Mouse (Mus musculus) hindbrain, embryonic 11.5 days (tissue): ENCODE data around the gene Fbxo9. TPM values are rescaled to one million over a fixed set of nuclear protein-coding genes. Genes with fewer than 3 reads are reported as not detected.
"Not testable (repeated sequence)": the region's sequence is repeated elsewhere in the genome, so short reads cannot be mapped to it uniquely, and the experiment has no call there.

Experiments
- ATAC-seq: fragments of 200-750 bp; cut with Nextera tagmentation; 2 replicates; pipeline ENCODE4 v1.8.0; 2017; ENCODE audit warnings: mild to moderate bottlenecking, moderate TSS enrichment, moderate library complexity; ENCODE audit not compliant: low FRiP score
- DNase-seq: peaks from one replicate; pipeline ENCODE4 v3.0.0-alpha.2; 2015; ENCODE audit warnings: low spot score
- H3K27ac ChIP-seq: fragments of 300-500 bp; sonication (generic); 2 replicates; pipeline ENCODE4 v1.5.1; 2014; ENCODE audit warnings: mild to moderate bottlenecking, low read depth, low read length
- H3K27me3 ChIP-seq: fragments of 300-500 bp; sonication (generic); 2 replicates; pipeline ENCODE4 v1.6.1; 2014; ENCODE audit warnings: mild to moderate bottlenecking, low read length, moderate library complexity, mixed read lengths; ENCODE audit not compliant: control insufficient read depth, insufficient read depth
- H3K36me3 ChIP-seq: fragments of 300-500 bp; sonication (generic); 2 replicates; pipeline ENCODE4 v1.6.1; 2014; ENCODE audit warnings: mild to moderate bottlenecking, low read length, moderate library complexity, mixed read lengths; ENCODE audit not compliant: control insufficient read depth, insufficient read depth
- H3K4me1 ChIP-seq: fragments of 300-500 bp; sonication (generic); replicated peaks from 2 replicates; pipeline ENCODE4 v1.6.1; 2014; ENCODE audit warnings: low read length, mixed read lengths; ENCODE audit not compliant: control insufficient read depth, insufficient read depth
- H3K4me2 ChIP-seq: fragments of 300-500 bp; sonication (generic); replicated peaks from 2 replicates; pipeline ENCODE4 v1.6.1; 2014; ENCODE audit warnings: mild to moderate bottlenecking, low read depth, low read length
- H3K4me3 ChIP-seq: fragments of 300-500 bp; sonication (generic); 2 replicates; pipeline ENCODE4 v1.5.1; 2014; ENCODE audit warnings: low read depth, low read length
- H3K9ac ChIP-seq: fragments of 300-500 bp; sonication (generic); 2 replicates; pipeline ENCODE4 v1.6.1; 2014; ENCODE audit warnings: low read depth, low read length
- H3K9me3 ChIP-seq: fragments of 300-500 bp; sonication (generic); 2 replicates; pipeline ENCODE4 v1.6.1; 2016; ENCODE audit warnings: low read length; ENCODE audit not compliant: control insufficient read depth
- WGBS: fragments of 180-500 bp; shearing (Covaris S2); extraction: QIAGEN DNeasy Blood & Tissue Kit; methylation state at CpG from one replicate; pipeline ENCODE4 v1.1.7; 2014; 5-methylcytosine and 5-hydroxymethylcytosine counted together
- polyA plus RNA-seq: library from polyadenylated mRNA; unstranded; fragments of >200 nt; fragmentation: Nextera tagmentation; extraction: Ambion mirVana; gene quantifications from 2 replicates; pipeline ENCODE4 v1.2.1, GENCODE M21; 2014

The Fbxo9 gene
- polyA plus RNA-seq, 1 experiment from 2014 or later, result 35.5 TPM

DNA sequence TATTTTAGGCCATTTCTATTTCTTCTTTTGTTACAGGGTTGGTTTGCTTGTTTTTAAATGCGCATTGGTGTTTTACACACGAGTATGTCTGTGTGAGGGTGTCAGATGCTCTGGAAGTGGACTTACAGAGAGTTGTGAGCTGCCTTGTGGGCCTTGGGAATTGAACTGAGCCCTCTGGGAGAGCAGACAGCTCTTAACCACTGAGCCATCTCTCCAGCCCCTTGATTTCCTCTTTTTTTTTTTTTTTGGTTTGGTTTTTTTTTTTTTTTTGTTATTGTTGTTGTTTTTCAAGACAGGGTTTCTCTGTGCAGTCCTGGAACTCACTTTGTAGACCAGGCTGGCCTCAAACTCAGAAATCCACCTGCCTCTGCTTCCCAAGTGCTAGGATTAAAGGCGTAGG is 35.6 kb downstream of the Fbxo9 start:
- not testable (repeated sequence) for H3K9ac ChIP-seq, DNase-seq, H3K27me3 ChIP-seq, H3K4me1 ChIP-seq, H3K4me3 ChIP-seq, H3K36me3 ChIP-seq, H3K4me2 ChIP-seq, ATAC-seq, H3K27ac ChIP-seq, H3K9me3 ChIP-seq
- WGBS, result 85% methylated on average over 3 of the region's 3 CpGs

DNA sequence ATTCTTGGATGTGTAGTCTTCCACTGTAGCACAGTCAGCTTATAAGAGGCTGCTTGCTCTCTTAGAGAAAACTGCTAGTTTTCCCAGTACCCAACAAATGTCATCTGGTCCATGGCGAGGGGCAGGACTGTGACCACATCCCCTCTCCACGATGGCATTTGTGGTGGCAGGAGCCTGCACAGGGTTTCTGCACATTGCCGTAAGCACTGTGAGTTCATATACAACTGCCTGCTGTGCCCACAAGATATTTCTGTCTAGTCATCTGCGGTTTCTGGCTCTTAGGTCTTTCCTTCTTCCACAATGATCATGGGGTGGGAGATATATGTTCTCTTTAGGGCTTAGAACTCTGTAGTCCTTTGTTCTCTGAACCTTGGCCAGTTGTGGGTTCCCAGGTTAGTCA is 37.2 kb downstream of the Fbxo9 start:
- no peaks in the 10 kb centered on the region for H3K36me3 ChIP-seq
- H3K4me3 ChIP-seq, result no peak overlapping the region
- H3K4me2 ChIP-seq, result no peak overlapping the region
- H3K9me3 ChIP-seq, result no peaks in the 10 kb centered on the region
- H3K27ac ChIP-seq, result no peak overlapping the region
- no peaks in the 10 kb centered on the region for H3K4me1 ChIP-seq
- WGBS, result 89% methylated on average over 4 of the region's 4 CpGs
- DNase-seq (no peak), ATAC-seq (no peak)
- H3K27me3 ChIP-seq, result no peaks in the 10 kb centered on the region
- H3K9ac ChIP-seq, result no peak overlapping the region

DNA sequence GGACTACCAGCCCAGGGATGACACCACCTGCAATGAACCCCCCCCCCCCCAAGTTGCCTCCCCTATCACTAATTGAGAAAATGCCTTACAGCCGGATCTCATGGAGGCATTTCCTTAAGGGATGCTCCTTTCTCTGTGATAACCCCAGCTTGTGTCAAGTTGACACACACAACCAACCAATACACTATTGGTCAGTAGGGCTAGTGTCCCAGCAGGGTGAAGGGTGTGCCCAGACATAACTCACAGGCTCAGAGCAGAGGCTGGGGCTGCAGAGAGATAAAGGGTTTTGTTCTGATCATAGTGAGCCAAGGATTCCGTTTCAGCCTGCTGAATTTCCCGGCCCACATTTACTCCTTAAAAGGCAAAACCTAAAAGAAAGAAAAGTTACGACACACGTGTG is 38.4 kb downstream of the Fbxo9 start:
- Histone ChIP-seq H3K27me3 (no peaks in the 10 kb centered on the region), H3K4me2 (no peak overlapping the region), H3K9me3 (no peaks in the 10 kb centered on the region), H3K9ac (no peak overlapping the region), H3K4me1 (no peaks in the 10 kb centered on the region), H3K4me3 (no peak overlapping the region), H3K36me3 (no peaks in the 10 kb centered on the region), H3K27ac (no peak overlapping the region)
- ATAC-seq (no peak), DNase-seq (no peak)
- WGBS, result 81% methylated on average over 5 of the region's 5 CpGs

DNA sequence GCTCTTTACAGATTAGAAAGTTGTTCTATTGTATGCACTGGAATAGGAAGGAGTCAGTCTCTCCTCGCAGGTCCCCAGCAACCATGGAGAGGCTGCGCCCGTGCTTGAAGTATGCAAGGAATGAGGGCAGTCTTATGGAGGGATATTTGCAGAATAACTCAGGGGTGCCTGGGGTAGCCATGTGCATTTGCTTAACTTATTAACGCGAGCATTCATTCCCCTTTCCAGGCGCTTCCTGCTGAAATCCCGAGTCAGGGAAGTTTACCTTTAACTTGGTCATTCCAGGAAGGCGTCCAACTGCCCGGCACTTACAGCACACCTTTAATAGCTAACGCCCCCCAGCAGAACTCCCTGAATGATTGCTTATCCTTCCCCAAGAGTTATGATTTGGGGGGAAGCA is 44.7 kb downstream of the Fbxo9 start:
- no peak overlapping the region for H3K27ac ChIP-seq
- no peak overlapping the region for H3K9ac ChIP-seq
- WGBS, result 65% methylated on average over 10 of the region's 10 CpGs
- no peak overlapping the region for H3K4me3 ChIP-seq
- DNase-seq (no peak), ATAC-seq (no peak)
- no peaks in the 10 kb centered on the region for H3K4me1 ChIP-seq
- H3K9me3 ChIP-seq, result no peaks in the 10 kb centered on the region
- H3K27me3 ChIP-seq, result no peaks in the 10 kb centered on the region
- no peaks in the 10 kb centered on the region for H3K36me3 ChIP-seq
- no peak overlapping the region for H3K4me2 ChIP-seq

DNA sequence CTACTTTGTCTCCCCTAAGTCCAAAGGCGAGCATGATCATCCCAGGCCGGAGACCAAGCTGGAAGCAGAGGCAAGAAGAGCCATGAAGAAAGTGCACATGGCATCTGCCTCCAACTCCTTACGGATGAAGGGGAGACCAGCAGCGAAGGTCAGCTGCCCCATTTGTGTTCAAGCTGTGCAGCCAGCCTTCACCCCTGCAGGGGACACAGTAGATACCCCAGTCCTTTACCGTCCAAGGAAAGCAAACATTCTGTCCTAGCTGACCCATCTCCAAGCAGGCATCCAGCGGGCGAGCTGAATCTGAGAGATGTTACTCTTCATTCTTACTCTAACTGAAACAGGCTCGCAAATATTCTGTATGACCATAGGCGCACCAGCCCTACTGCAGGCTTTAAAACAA is 46.5 kb downstream of the Fbxo9 start:
- no peak overlapping the region for H3K9ac ChIP-seq
- no peak overlapping the region for H3K4me2 ChIP-seq
- H3K36me3 ChIP-seq, result no peaks in the 10 kb centered on the region
- DNase-seq, result no peak
- no peak for ATAC-seq
- H3K9me3 ChIP-seq, result no peaks in the 10 kb centered on the region
- no peaks in the 10 kb centered on the region for H3K27me3 ChIP-seq
- H3K4me1 ChIP-seq, result no peaks in the 10 kb centered on the region
- WGBS, result 73% methylated on average over 9 of the region's 9 CpGs
- no peak overlapping the region for H3K4me3 ChIP-seq
- no peak overlapping the region for H3K27ac ChIP-seq

DNA sequence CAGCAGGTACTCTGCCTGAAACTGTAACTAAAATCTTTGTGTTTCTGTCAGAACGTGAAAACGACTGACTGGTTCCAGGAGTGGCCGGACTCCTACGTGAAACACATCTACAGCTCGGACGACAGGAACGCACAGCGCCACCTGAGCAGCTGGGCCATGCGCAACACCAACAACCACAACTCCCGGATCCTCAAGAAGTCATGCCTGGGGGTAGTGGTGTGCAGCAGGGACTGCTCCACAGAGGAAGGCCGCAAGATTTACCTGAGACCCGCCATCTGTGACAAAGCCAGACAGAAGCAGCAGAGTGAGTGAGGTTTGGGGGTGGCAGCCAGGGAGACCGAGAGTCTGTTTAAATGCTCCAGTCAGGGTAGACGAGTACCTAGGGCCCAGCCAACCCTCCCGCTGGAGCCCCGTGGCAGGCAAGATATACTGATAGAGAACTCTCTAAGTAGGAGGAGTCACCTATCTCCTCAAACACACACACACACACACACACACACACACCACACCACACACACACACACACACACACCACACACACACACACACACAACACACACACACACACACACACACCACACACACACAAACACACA is 49.2 kb downstream of the Fbxo9 start:
- H3K9ac ChIP-seq, result no peak overlapping the region
- no peak overlapping the region for H3K27ac ChIP-seq
- no peaks in the 10 kb centered on the region for H3K4me1 ChIP-seq
- no peaks in the 10 kb centered on the region for H3K27me3 ChIP-seq
- DNase-seq (no peak), ATAC-seq (no peak)
- no peak overlapping the region for H3K4me2 ChIP-seq
- no peaks in the 10 kb centered on the region for H3K9me3 ChIP-seq
- H3K36me3 ChIP-seq, result no peaks in the 10 kb centered on the region
- no peak overlapping the region for H3K4me3 ChIP-seq
- 83% methylated on average over 16 of the region's 16 CpGs for WGBS

DNA sequence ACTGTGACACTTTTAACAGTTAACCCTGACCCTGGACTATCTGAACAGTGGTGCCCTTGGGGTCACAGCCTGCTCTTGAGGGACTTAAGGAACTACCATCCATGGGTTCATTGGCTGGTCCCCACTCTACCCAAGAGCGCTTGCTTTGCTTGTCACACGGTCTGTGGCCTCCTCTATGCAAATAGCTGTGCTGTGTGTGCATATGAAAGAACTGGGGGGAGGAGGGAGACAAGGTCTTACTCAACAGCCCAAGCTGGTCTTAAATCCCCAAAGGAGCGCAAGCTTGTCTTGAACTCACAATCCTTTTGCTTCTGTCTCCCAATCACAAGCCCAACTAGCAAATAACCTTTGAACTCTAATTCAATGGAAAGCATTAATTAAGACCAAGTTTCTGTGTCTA is 54.6 kb downstream of the Fbxo9 start:
- DNase-seq, result no peak
- no peaks in the 10 kb centered on the region for H3K4me1 ChIP-seq
- no peak overlapping the region for H3K4me2 ChIP-seq
- H3K4me3 ChIP-seq, result no peak overlapping the region
- no peaks in the 10 kb centered on the region for H3K9me3 ChIP-seq
- ATAC-seq, result no peak
- H3K36me3 ChIP-seq, result no peaks in the 10 kb centered on the region
- H3K27me3 ChIP-seq, result no peaks in the 10 kb centered on the region
- WGBS, result 84% methylated on average over 3 of the region's 3 CpGs
- no peak overlapping the region for H3K9ac ChIP-seq
- no peak overlapping the region for H3K27ac ChIP-seq

DNA sequence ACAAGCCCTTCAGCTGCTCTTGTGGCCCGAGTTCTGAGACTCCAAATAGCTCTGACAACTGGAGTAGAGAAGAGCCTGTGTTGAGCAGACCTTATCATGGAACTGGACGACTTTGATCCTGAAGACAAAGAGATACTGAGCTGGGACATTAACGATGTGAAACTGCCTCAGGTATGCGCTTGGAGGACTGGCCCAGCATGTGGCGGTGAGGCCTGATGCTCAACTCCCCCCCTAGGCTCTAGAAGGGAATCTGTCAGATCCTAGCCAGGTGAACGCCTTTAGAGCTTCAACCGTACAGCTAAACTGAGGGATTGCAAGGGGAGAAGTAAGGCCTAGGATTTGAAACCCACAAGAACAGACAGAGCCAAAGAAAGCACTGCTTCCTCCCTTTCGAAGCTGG is 55.0 kb downstream of the Fbxo9 start:
- WGBS, result 69% methylated on average over 8 of the region's 8 CpGs
- Histone ChIP-seq H3K9ac (no peak overlapping the region), H3K36me3 (no peaks in the 10 kb centered on the region), H3K4me1 (no peaks in the 10 kb centered on the region), H3K4me3 (no peak overlapping the region), H3K4me2 (no peak overlapping the region), H3K27ac (no peak overlapping the region), H3K9me3 (no peaks in the 10 kb centered on the region), H3K27me3 (no peaks in the 10 kb centered on the region)
- ATAC-seq (no peak), DNase-seq (no peak)

DNA sequence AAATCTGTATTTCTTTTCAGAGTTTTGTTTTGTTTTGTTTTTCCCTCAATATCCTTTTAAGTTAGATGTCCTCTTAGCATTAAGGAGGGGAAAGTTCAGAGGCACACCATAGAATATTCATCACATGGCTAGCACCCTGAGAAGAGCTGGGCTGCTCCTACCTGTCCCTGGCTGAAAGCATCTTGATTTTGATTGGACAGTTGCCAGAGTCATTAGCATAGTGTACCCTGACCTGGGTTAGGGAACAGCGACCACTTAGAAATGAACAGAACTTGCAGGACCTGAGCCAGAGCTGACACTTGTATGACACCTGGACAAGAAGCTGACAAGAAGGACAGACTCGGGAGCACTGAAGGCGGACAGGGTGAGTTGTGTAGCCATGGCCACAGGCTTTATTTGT is 57.2 kb downstream of the Fbxo9 start, which contains the start of gene Gcm1:
Gene Gcm1 (plus strand): TSS at position 248 of the 400 bp plus-strand sequence.
- Histone ChIP-seq H3K27ac (no peak within 1 kb of the TSS), H3K36me3 (no peaks in the 10 kb centered on the region), H3K9me3 (no peaks in the 10 kb centered on the region), H3K4me1 (no peaks in the 10 kb centered on the region), H3K4me2 (no peak within 1 kb of the TSS), H3K9ac (no peak within 1 kb of the TSS), H3K27me3 (no peaks in the 10 kb centered on the region), H3K4me3 (no peak within 1 kb of the TSS)
- WGBS, result 61% methylated on average over 3 of the region's 3 CpGs
- DNase-seq (no peak), ATAC-seq (no peak)
